Comparison of ENCODE assay signal across 8 mouse cellular contexts in the genomic region with DNA sequence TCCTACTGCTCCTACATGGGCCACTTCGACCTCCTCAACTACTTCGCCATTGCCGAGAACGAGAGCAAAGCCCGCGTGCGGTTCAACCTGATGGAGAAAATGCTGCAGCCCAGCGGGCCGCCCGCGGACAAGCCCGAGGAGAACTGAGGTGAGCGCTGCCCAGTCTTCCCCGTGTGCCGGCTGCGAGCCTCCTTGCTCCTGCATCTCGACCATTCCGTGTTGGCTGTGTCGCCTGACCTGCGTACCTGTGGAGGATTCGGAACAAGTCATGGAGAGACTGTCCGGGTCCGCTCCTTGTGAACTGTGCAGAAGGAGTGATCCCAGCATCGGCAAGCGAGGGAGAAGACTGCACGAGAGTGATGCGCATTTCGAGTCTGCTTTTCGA. TPM values are rescaled to one million over a fixed set of nuclear protein-coding genes. Genes with fewer than 3 reads are reported as not detected.
DNase-seq lines count a peak whose midpoint lies in the region; ATAC-seq lines count a peak whose summit lies in the region.

No protein-coding gene starts in this region.

- peak overlapping the region; percentile 69 for H3K4me2 ChIP-seq in neural tube, embryonic 11.5 days (ENCODE audit: low read depth)
- peak overlapping the region; percentile 83 for H3K4me2 ChIP-seq in stomach, embryonic 14.5 days (replicated peaks; ENCODE audit: low read depth, low read length)

- H3K9me3 ChIP-seq in neural tube, embryonic 11.5 days (ENCODE audit: control insufficient read depth, low read length) = no peaks in the 10 kb centered on the region
- H3K9me3 ChIP-seq in stomach, embryonic 14.5 days (ENCODE audit: control insufficient read depth, low read depth, low read length) = no peaks in the 10 kb centered on the region

- H3K27ac ChIP-seq in neural tube, embryonic 11.5 days (ENCODE audit: low read depth, low read length) = no peak overlapping the region; the same call in 1 of the 2 replicates
- peak overlapping the region; percentile 76; the same call in 1 of the 2 replicates for H3K27ac ChIP-seq in stomach, embryonic 14.5 days (ENCODE audit: low read length)

- no peaks in the 10 kb centered on the region for H3K36me3 ChIP-seq in neural tube, embryonic 11.5 days (ENCODE audit: control insufficient read depth, insufficient read depth, low read length)
- no peaks in the 10 kb centered on the region; the same call in 1 of the 2 replicates for H3K36me3 ChIP-seq in stomach, embryonic 14.5 days (ENCODE audit: control insufficient read depth, insufficient read depth, low read length)

- ATAC-seq in neural tube, embryonic 11.5 days (ENCODE audit: insufficient read depth, low FRiP score, low TSS enrichment) = no peak; the same call in none of the 2 replicates
- ATAC-seq in stomach, embryonic 14.5 days (ENCODE audit: insufficient number of reproducible peaks, insufficient read depth, low FRiP score, low read depth) = peak; percentile 9; the same call in 1 of the 2 replicates

- no peaks in the 10 kb centered on the region for H3K27me3 ChIP-seq in neural tube, embryonic 11.5 days (ENCODE audit: control insufficient read depth, insufficient read depth, low read length)
- no peaks in the 10 kb centered on the region for H3K27me3 ChIP-seq in stomach, embryonic 14.5 days (ENCODE audit: control insufficient read depth, insufficient read depth, low read length)

- WGBS in neural tube, embryonic 11.5 days = 2% methylated on average over 29 of the region's 29 CpGs
- WGBS in stomach, embryonic 14.5 days = under 1% methylated on average over 29 of the region's 29 CpGs

- peak overlapping the region; percentile 93 for H3K4me3 ChIP-seq in neural tube, embryonic 11.5 days (ENCODE audit: low read depth, low read length)
- H3K4me3 ChIP-seq in stomach, embryonic 14.5 days (ENCODE audit: low read depth, low read length) = peak overlapping the region; percentile 89

- DNase-seq in adrenal gland, postnatal 25 days = peak; percentile 18
- no peak for DNase-seq in adrenal gland, postnatal 36 days
- DNase-seq in neural tube, embryonic 11.5 days (ENCODE audit: low spot score) = no peak
- DNase-seq in neural tube, embryonic 10.5 days (ENCODE audit: extremely low spot score, low spot score) = no peak
- peak; percentile 26 for DNase-seq in liver
- DNase-seq in T-cell, adult 2 months (ENCODE audit: low spot score) = no peak
- DNase-seq in gastrocnemius, adult 8-10 months (ENCODE audit: low spot score in 2 of 2) = no peak

- peaks cover 5% of the 10 kb centered on the region; the same call in 1 of the 2 replicates for H3K4me1 ChIP-seq in neural tube, embryonic 11.5 days (ENCODE audit: control insufficient read depth, insufficient read depth, low read length)
- H3K4me1 ChIP-seq in stomach, embryonic 14.5 days (ENCODE audit: control insufficient read depth, insufficient read depth, low read length) = peaks cover 13% of the 10 kb centered on the region

- H3K9ac ChIP-seq in neural tube, embryonic 11.5 days (ENCODE audit: low read length) = peak overlapping the region; percentile 73
- H3K9ac ChIP-seq in stomach, embryonic 14.5 days (replicated peaks; ENCODE audit: low read depth, low read length) = peak overlapping the region; percentile 69

RNA-seq across cellular contexts. Expression of a gene that starts 3.6 kb away (rescaled TPM):
- total RNA-seq in adrenal gland, postnatal 25 days (2021) = 13.1 and 14.2 TPM in 2 replicates
- total RNA-seq in adrenal gland, postnatal 36 days (2021) = 10 to 100 TPM; 12.4 to 13.5 TPM
- 35.9 and 40.7 TPM in 2 replicates for polyA plus RNA-seq in neural tube, embryonic 11.5 days (2014; fragmentation: Nextera tagmentation; extraction: Ambion mirVana)
- polyA plus RNA-seq in stomach, embryonic 14.5 days (2014; fragmentation: Nextera tagmentation; extraction: Ambion mirVana) = 45.9 and 47.4 TPM in 2 replicates
- total RNA-seq in gastrocnemius, adult 8-10 months (2022) = 1 to 10 TPM; 4.7 to 5.8 (median 5.2) TPM

RNA-seq across cellular contexts. Expression of a gene that starts 44.6 kb away (rescaled TPM):
- total RNA-seq in adrenal gland, postnatal 25 days (2021) = 13.1 and 16.1 TPM in 2 replicates
- total RNA-seq in adrenal gland, postnatal 36 days (2021) = 10 to 100 TPM in 1 of 2 experiments, 1 to 10 TPM in 1; 7.6 to 13.2 TPM
- polyA plus RNA-seq in neural tube, embryonic 11.5 days (2014; fragmentation: Nextera tagmentation; extraction: Ambion mirVana) = 1.8 and 2.7 TPM in 2 replicates
- polyA plus RNA-seq in stomach, embryonic 14.5 days (2014; fragmentation: Nextera tagmentation; extraction: Ambion mirVana) = 4.0 and 4.8 TPM in 2 replicates
- under 1 TPM; 0.15 to 0.56 (median 0.30) TPM for total RNA-seq in gastrocnemius, adult 8-10 months (2022)

RNA-seq across cellular contexts. Expression of a gene that starts 51.6 kb away (rescaled TPM):
- 6.1 and 7.5 TPM in 2 replicates for total RNA-seq in adrenal gland, postnatal 25 days (2021)
- 10 to 100 TPM in 1 of 2 experiments, 1 to 10 TPM in 1; 7.5 to 14.9 TPM for total RNA-seq in adrenal gland, postnatal 36 days (2021)
- 147 and 150 TPM in 2 replicates for polyA plus RNA-seq in neural tube, embryonic 11.5 days (2014; fragmentation: Nextera tagmentation; extraction: Ambion mirVana)
- polyA plus RNA-seq in stomach, embryonic 14.5 days (2014; fragmentation: Nextera tagmentation; extraction: Ambion mirVana) = 466 and 470 TPM in 2 replicates
- 1 to 10 TPM in 2 of 4 experiments, under 1 TPM in 2; 0.83 to 2.4 (median 1.0) TPM for total RNA-seq in gastrocnemius, adult 8-10 months (2022)

Comparison
In these comparisons a context has a peak if more than half of its experiments do, and no peak if none do; other contexts are left out.
1. DNase-seq: peak in adrenal gland, postnatal 25 days (single experiment) and liver (single experiment); none in adrenal gland, postnatal 36 days (0 of 2), neural tube, embryonic 11.5 days (single experiment), neural tube, embryonic 10.5 days (single experiment), T-cell, adult 2 months (single experiment) and gastrocnemius, adult 8-10 months (0 of 2).